Mouse (Mus musculus): ENCODE data around the gene Ercc1.

- peak; percentile 89 for TF ChIP-seq CTCF (IDR thresholded peaks at IDR 0.05; ENCODE audit: low read depth, low read length)
- TF ChIP-seq POLR2A (IDR thresholded peaks at IDR 0.05; ENCODE audit: extremely low read depth, insufficient read depth, low read length): no peak
These were observed 17.1 kb downstream of the Ercc1 start for GRCm38 (mm10) chr7:19361720-19362119.
